Mouse (Mus musculus) cerebellum, postnatal 36 days (tissue): Measurements from ENCODE around the gene Prkn.

Experiments used
- DNase-seq, 2 experiments: peaks; one replicate each; pipeline ENCODE4 v3.0.0; 2021 to 2022; ENCODE audit warnings: mixed read lengths in 2 of 2

Gene Prkn

DNA sequence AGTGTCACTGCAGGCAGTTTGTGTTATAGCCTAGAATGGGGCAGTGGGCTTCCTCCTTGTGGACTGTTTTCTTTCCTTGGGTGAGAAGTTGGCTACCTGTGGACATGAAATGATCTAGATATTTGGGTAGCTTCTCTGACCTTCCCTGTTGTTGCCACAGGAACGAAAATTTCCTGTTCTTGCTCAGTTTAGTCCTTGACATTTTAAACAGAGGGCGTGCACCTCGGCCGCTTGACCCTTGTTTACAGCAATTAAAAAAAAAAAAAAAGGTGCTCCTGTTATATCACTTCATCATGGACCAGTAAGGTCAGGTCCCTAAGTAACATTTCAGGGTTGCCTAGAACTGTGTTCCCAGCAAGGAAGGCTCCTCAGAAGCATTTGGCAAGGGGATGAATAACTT, 927.1 kb downstream of the Prkn start:
- no peak for DNase-seq

- DNase-seq = no peak
Measured at GRCm38 (mm10) chr17:11768345-11768744, 928.2 kb downstream of the Prkn start.

DNA sequence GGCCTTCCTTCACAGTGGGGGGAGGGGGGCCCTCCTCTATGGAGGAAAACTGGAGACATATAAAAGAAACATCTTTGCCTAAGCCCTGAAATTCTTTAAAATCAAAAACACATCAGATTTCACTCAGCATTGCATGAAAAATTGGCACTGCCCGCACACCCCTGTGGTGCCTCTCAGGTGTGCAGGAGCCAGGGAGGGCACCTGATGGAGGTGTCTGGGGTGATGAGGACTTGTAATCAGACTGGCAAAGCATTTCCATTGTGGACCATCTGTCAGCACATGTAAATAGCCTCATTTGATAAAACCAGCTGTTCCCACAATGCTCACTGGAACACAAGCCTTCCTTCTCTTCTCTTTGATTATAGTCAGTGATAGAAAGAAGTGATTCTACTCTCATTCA, 928.8 kb downstream of the Prkn start:
- DNase-seq = peak; percentile 40 to 58

- DNase-seq = no peak
Measured at GRCm38 (mm10) chr17:11769513-11769912, 929.3 kb downstream of the Prkn start.

- no peak for DNase-seq
Measured at GRCm38 (mm10) chr17:11779547-11779946, 939.4 kb downstream of the Prkn start.

GRCm38 (mm10) chr17:11780005-11780404, 939.8 kb downstream of the Prkn start:
- peak; percentile 13 to 16 for DNase-seq

DNA sequence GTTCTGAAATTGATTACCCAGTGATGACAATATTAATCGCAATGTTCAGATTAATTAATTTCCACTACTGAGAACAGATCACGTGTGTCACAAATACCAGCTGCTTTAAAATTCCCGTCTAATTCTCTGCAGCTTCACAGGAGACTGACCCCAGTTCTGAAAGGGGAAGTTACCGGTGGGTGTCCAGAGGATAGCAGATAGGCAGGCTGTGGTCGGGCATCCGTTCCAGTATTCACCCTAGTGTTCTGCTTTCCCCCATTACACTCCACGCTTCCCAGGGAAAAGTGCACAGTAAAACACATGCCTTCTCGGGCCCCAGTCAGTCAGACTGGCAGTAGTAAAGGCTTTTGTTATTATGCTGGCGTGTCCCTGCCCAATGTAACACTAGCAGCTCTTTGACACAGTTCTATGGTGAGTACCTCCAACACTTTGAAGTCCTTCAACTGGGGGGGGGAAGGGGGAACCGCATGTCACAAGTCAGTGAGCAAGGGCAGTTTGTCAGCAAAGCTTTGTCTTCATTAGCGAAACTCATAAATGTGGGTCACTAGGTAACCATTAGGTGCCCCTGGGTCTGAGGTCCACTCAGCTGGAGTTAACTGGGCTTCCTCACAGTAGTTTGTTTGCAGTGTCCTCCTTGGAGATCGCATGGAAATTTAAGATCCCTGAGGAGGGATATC, 940.8 kb downstream of the Prkn start:
- no peak for DNase-seq

DNA sequence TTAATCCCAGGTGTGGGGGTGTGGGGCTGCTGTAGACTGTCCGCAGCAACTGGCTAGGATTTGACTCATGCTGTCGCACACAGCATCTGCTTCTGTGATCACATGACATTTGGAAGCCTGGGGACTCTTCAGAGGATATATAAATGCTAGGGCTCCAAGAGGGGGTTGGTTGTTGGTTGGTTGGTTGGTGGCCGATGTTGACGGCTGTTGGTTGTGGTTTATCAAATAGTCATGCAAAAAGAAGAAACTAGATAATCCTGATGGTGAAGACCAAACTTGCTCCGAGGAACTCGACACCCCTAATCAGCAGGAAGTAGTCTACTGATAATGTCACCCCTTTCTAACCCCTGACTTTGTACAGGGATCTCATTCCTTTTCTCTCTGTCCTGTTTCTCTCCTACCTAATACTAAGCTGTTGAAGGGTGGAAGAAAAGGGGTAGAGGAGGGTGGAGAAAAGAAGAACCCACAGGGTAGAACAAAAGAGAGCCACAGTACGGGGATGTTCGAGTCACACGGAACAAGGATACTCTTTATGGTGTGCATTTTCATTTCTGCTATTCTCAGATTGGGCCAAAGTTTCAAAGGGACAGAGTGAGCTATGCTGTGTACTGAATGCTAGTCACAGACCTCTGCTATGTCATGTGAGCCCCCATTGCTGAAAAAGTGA, 948.2 kb downstream of the Prkn start:
- DNase-seq = no peak

DNA sequence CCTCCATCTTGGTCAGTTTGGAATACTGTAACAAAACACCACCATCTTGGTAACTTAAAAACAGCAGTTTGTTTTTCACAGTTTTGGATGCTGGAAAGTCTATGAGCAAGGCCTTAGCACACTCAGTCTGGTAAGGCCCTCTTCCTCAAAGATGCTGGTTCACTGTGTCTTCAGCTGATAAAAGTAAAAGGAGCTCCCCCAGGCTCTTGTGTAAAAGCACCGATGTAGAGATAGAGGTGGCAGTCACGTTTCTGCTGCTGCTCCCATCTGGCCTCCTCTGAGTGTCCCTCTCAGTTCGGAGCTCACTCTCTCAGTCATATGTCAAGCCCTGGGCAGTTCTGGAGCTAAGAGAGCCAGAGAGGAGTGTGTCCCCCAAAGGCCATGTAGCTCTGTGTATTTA, 955.8 kb downstream of the Prkn start:
- DNase-seq = no peak

GRCm38 (mm10) chr17:11801226-11801625, 961.0 kb downstream of the Prkn start:
- no peak for DNase-seq

DNA sequence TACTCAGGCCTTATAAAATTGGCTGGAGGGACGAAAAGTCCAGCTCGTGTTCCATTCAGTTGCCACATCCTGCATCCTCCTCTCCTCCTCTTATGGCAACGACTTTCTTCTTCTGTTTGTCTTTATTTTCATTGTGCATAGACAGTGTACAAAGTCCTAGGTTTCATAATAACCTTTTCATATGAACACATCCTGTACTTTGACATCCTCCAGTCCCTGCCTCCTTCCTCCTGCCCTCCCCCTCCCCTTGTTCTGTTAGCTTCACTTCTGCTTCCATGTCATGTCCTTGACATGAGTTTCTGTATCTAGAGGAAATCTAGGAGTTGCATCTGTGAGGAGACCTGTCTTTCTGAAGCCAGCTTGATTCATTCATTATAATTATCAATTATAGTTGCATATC, 967.1 kb downstream of the Prkn start:
- no peak for DNase-seq

- no peak for DNase-seq
Measured at GRCm38 (mm10) chr17:11817886-11818285, 977.7 kb downstream of the Prkn start.

- DNase-seq = no peak
Measured at GRCm38 (mm10) chr17:11819506-11819905, 979.3 kb downstream of the Prkn start.

DNA sequence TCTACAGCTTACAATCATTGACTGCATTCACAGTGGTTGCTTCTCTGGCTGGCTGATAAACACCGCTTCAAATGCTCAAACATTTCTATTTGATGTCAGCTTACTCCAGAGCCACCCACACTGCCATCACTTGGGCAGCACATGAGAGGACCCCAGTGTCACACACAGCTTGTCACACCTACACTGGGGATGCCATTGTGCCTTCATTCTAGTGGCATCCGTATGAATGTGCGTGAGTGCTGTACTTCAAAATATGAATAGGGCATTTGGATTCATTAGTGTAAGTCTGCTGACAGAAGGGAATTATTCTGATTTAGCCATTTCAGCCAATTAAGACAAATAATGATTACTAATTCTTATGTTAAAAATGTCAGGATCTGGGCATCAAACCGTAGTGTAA, 980.6 kb downstream of the Prkn start:
- no peak for DNase-seq

GRCm38 (mm10) chr17:11829501-11829900, 989.3 kb downstream of the Prkn start:
- DNase-seq = no peak

DNA sequence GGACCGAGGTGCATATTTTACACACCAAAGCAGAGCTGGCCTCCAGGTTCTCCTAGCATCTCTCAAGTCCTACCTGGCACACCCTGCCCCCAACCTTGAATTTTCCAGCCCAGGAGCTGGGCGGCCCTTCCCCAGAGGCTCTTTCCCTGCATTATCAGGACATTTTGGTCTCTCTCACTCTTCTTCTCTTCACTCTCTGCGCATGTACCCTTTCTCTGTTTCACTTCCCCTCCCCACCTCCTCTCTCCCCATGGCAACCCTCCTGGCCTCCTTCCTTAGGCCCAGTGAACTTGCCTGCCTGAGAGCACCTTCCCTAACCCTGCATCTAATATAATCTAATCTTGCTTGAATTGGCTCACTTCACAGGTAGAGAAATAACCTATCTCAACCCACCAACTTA, 996.9 kb downstream of the Prkn start:
- no peak for DNase-seq

DNA sequence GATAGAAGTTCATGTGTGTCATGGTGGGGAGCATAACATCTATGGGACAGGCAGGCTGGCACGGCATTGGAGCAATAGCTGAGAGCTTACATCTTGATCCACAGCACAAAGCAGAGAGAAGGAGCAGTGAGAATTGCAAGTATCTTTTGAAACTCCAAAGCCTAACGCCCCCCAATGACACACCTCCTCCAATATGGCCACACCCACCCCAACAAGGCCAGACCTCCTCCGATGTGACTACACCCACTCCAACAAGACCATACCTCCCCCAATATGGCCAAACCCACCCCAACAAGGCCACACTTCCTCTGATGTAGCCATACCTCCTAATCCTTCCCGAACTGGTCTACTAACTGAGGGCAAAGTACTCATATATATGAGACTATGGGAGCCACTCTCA, 1004.3 kb downstream of the Prkn start:
- no peak for DNase-seq

- no peak for DNase-seq
Measured at GRCm38 (mm10) chr17:11844989-11845388, 1004.8 kb downstream of the Prkn start.

- no peak for DNase-seq
Measured at GRCm38 (mm10) chr17:11845506-11845905, 1005.3 kb downstream of the Prkn start.

DNA sequence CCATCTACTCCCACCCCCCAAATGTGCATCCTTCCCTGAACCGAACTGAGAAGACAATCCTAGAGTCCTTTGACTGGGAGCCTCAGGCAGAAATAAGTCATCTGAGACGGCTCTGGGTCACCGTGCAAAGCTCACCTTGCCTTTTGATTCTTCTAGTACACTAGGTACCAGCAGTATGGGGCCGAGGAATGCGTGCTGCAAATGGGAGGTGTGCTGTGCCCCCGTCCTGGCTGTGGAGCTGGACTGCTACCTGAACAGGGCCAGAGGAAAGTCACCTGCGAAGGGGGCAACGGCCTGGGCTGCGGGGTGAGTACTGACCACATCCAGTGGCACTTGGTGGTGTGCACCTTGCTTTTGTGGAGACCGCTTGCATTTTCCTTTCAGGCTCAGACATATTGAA, 1014.4 kb downstream of the Prkn start:
- DNase-seq = no peak

- no peak for DNase-seq
Measured at GRCm38 (mm10) chr17:11858772-11859405, 1018.7 kb downstream of the Prkn start.

GRCm38 (mm10) chr17:11861178-11861577, 1021.0 kb downstream of the Prkn start:
- DNase-seq = no peak

DNA sequence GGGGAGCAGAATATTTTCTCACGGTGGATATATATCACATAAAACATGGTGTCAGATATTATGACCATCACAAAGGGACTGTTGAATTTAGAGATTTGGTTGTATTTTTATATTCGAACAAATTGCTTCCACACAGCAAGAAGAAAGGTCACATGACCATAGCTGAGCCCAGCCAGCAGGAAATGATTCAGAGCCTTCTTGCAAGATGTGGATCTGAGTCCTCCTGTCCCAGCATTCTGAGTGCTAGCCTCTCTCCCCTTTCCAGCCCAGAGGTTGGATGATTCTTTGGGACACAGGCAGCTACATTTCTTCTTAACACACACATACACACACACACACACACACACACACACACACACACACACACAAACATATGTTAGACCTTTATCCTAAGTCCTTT, 1022.2 kb downstream of the Prkn start:
- DNase-seq = no peak

DNA sequence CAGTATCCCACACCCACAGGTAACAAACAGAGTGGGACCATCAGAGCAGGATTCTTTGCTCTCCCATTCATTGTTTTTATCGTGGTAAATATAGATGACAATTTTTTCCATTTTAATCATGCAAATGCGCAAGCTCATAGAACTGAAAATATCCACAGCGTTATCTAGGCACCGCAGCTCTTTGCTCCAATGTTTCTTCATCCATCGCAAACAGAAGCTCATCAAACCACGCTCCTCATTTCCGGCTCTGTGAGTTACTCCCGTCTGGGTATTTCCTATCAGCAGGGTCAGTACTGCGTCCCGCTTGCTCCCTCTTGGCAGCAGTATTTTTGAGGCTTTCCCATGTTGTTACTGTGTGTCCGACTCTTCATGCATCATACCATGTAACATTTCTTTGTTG, 1022.8 kb downstream of the Prkn start:
- no peak for DNase-seq
